Comparison of ENCODE assay signal across 12 mouse cellular contexts in the genomic region with DNA sequence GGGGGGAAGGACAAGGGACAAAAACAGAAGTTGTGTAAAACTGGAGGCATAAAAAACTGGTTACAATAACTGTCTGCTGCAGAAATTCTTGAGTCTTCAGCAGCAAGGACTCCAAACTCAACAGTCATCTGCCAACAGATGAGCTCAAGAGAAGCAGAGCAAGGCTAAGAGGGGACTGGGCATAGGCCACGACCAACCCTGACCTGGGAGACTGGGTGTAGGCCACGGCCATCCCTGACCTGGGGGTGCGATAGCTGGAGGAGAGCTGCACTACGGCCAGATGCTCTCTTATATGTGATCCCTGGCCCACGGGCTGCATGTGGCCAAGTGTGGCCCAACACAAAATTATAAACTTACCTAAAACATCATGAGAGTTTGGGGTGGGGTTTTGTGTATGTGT. TPM values are rescaled to one million over a fixed set of nuclear protein-coding genes. Genes with fewer than 3 reads are reported as not detected.
DNase-seq lines count a peak whose midpoint lies in the region.
"Had no signal": no experiment of that assay in that cellular context is flagged by ENCODE, and none has a peak within 500 bp of the region (broad histone marks: within the 10 kb centered on the region; RNA-seq: fewer than 3 reads in every experiment).

No protein-coding gene starts in this region.

- peak; percentile 22 for DNase-seq in adrenal gland, postnatal 10 days
- DNase-seq in adrenal gland, postnatal 25 days: no peak
- DNase-seq in A20 (ENCODE audit: low read depth, low spot score): peak; percentile 33
- DNase-seq in adrenal gland, postnatal 14 days: peak; percentile 41
- no peak for DNase-seq in cerebellum, postnatal 36 days
- no peak for DNase-seq in layer of hippocampus, postnatal 14 days (ENCODE audit: low spot score in 2 of 2)
- DNase-seq: cerebellum, adult 11-12 months; cerebellum, adult 8-10 months; cerebellum, postnatal 10 days; gastrocnemius, postnatal 10 days; gastrocnemius, postnatal 36 days; heart, adult 2 months had no signal

RNA-seq across cellular contexts. Expression of a gene that starts 29.6 kb away (rescaled TPM):
- 1 to 10 TPM; 7.2 to 9.1 TPM for total RNA-seq in adrenal gland, postnatal 10 days (2021)
- 4.1 and 6.9 TPM in 2 replicates for total RNA-seq in adrenal gland, postnatal 25 days (2021)
- total RNA-seq in adrenal gland, postnatal 14 days (2021): 5.4 and 10.2 TPM in 2 replicates
- 10 to 100 TPM; 34.2 to 34.6 TPM for total RNA-seq in layer of hippocampus, postnatal 14 days (2021)

Comparison
In these comparisons a context has a peak if more than half of its experiments do, and no peak if none do; other contexts are left out.
1. DNase-seq: peak in adrenal gland, postnatal 10 days (single experiment), A20 (single experiment) and adrenal gland, postnatal 14 days (single experiment); none in adrenal gland, postnatal 25 days (single experiment), cerebellum, postnatal 36 days (0 of 2) and layer of hippocampus, postnatal 14 days (0 of 2).